Mouse (Mus musculus) small intestine, adult 2 months (tissue): ENCODE data around the gene Slamf9. TPM values are rescaled to one million over a fixed set of nuclear protein-coding genes. Genes with fewer than 3 reads are reported as not detected.

Experiments used
- H3K27ac ChIP-seq: fragments of 200-500 bp; 2 replicates; pipeline ENCODE4 v1.5.1; 2012; ENCODE audit warnings: low read depth, low read length, control low read depth, inconsistent platforms; ENCODE audit not compliant: insufficient read depth
- H3K27me3 ChIP-seq: fragments of 200-500 bp; 2 replicates; pipeline ENCODE4 v1.6.1; 2012; ENCODE audit warnings: mild to moderate bottlenecking, moderate library complexity, low read length, inconsistent platforms; ENCODE audit not compliant: control insufficient read depth, insufficient read depth
- H3K36me3 ChIP-seq: fragments of 200-500 bp; 2 replicates; pipeline ENCODE4 v1.6.1; 2012; ENCODE audit warnings: mild to moderate bottlenecking, low read length, control low read depth, inconsistent platforms; ENCODE audit not compliant: control insufficient read depth, insufficient read depth
- H3K4me1 ChIP-seq: fragments of 200-500 bp; 2 replicates; pipeline ENCODE4 v1.6.1; 2012; ENCODE audit warnings: low read length, inconsistent platforms, mixed read lengths; ENCODE audit not compliant: control insufficient read depth, insufficient read depth, insufficient read length
- H3K4me3 ChIP-seq: fragments of 200-500 bp; 2 replicates; pipeline ENCODE4 v1.5.1; 2012; ENCODE audit warnings: low read depth, mild to moderate bottlenecking, control low read depth, inconsistent platforms, low read length, moderate library complexity
- CTCF ChIP-seq: fragments of 200-500 bp; IDR thresholded peaks from 2 replicates; pipeline ENCODE4 v1.5.1; 2012; ENCODE audit warnings: low read depth, mild to moderate bottlenecking, control low read depth, inconsistent platforms, low read length, moderate library complexity, mixed read lengths; ENCODE audit not compliant: insufficient replicate concordance, insufficient read length; ENCODE audit errors: extremely low read depth
- POLR2A ChIP-seq: fragments of 200-500 bp; IDR thresholded peaks from 2 replicates; pipeline ENCODE4 v1.6.1; 2012; ENCODE audit warnings: low read depth, mild to moderate bottlenecking, control low read depth, inconsistent platforms, low read length, moderate library complexity
- whole genome bisulfite sequencing: fragments of 180-500 bp; shearing (Covaris S2); methylation state at CpG from one replicate; pipeline ENCODE4 v1.1.7; 2018; 5-methylcytosine and 5-hydroxymethylcytosine counted together
- polyA plus RNA-seq: library from polyadenylated mRNA; depleted of rRNA; stranded (reverse); fragments of >200 nt; gene quantifications from 2 replicates; pipeline ENCODE4 v1.2.3, GENCODE M21; 2012

Slamf9 gene
- polyA plus RNA-seq, 1 experiment, result 2.1 TPM

GRCm38 (mm10) chr1:172450848-172451470 lies 24.2 kb upstream of the Slamf9 start:
- TF ChIP-seq POLR2A (no peak), CTCF (no peak)
- H3K4me3 ChIP-seq, result no peak overlapping the region
- 67% methylated on average over 17 of the region's 17 CpGs for WGBS
- no peaks in the 10 kb centered on the region for H3K27me3 ChIP-seq
- H3K4me1 ChIP-seq, result no peaks in the 10 kb centered on the region
- no peak overlapping the region for H3K27ac ChIP-seq
- no peaks in the 10 kb centered on the region for H3K36me3 ChIP-seq

GRCm38 (mm10) chr1:172452911-172453310 lies 22.2 kb upstream of the Slamf9 start:
- 47% methylated on average over 2 of the region's 2 CpGs for WGBS
- Histone ChIP-seq H3K4me3 (no peak overlapping the region), H3K27me3 (no peaks in the 10 kb centered on the region), H3K4me1 (no peaks in the 10 kb centered on the region), H3K36me3 (no peaks in the 10 kb centered on the region), H3K27ac (no peak overlapping the region)
- no peak for TF ChIP-seq CTCF
- TF ChIP-seq POLR2A, result no peak

GRCm38 (mm10) chr1:172453810-172454209 lies 21.3 kb upstream of the Slamf9 start:
- Histone ChIP-seq H3K27ac (no peak overlapping the region), H3K36me3 (no peaks in the 10 kb centered on the region), H3K4me3 (no peak overlapping the region), H3K4me1 (no peaks in the 10 kb centered on the region), H3K27me3 (no peaks in the 10 kb centered on the region)
- TF ChIP-seq CTCF (no peak), POLR2A (no peak)
- WGBS, result 87% methylated on average over 2 of the region's 2 CpGs

- WGBS, result 54% methylated on average over 4 of the region's 4 CpGs
- H3K27me3 ChIP-seq, result no peaks in the 10 kb centered on the region
- H3K27ac ChIP-seq, result peak overlapping the region; percentile 61; the same call in 1 of the 2 replicates
- no peak overlapping the region for H3K4me3 ChIP-seq
- H3K4me1 ChIP-seq, result peaks cover 7% of the 10 kb centered on the region; the same call in 1 of the 2 replicates
- no peaks in the 10 kb centered on the region for H3K36me3 ChIP-seq
- TF ChIP-seq CTCF, result no peak
- no peak for TF ChIP-seq POLR2A
Observed at GRCm38 (mm10) chr1:172455416-172455815, 19.7 kb upstream of the Slamf9 start.

GRCm38 (mm10) chr1:172456001-172456677 lies 19.0 kb upstream of the Slamf9 start:
- Histone ChIP-seq H3K4me1 (peaks cover 7% of the 10 kb centered on the region; the same call in 1 of the 2 replicates), H3K27me3 (no peaks in the 10 kb centered on the region), H3K36me3 (no peaks in the 10 kb centered on the region), H3K4me3 (no peak overlapping the region), H3K27ac (peak overlapping the region; percentile 0; the same call in 1 of the 2 replicates)
- 72% methylated on average over 7 of the region's 7 CpGs for WGBS
- TF ChIP-seq CTCF, result no peak
- TF ChIP-seq POLR2A, result no peak

GRCm38 (mm10) chr1:172457196-172457595 lies 18.0 kb upstream of the Slamf9 start:
- Histone ChIP-seq H3K27ac (no peak overlapping the region), H3K4me1 (peaks cover 9% of the 10 kb centered on the region; the same call in 1 of the 2 replicates), H3K4me3 (no peak overlapping the region), H3K27me3 (no peaks in the 10 kb centered on the region), H3K36me3 (no peaks in the 10 kb centered on the region)
- 47% methylated on average over 3 of the region's 3 CpGs for WGBS
- TF ChIP-seq POLR2A (no peak), CTCF (no peak)

- no peak for TF ChIP-seq CTCF
- no peak for TF ChIP-seq POLR2A
- Histone ChIP-seq H3K36me3 (no peaks in the 10 kb centered on the region), H3K4me3 (no peak overlapping the region), H3K4me1 (peaks cover 10% of the 10 kb centered on the region; the same call in 1 of the 2 replicates), H3K27me3 (no peaks in the 10 kb centered on the region), H3K27ac (no peak overlapping the region)
- 93% methylated on average over 3 of the region's 3 CpGs for WGBS
Observed at GRCm38 (mm10) chr1:172458041-172458440, 17.1 kb upstream of the Slamf9 start.
